Mouse (Mus musculus): ENCODE data around the gene Mrpl47. TPM values are rescaled to one million over a fixed set of nuclear protein-coding genes. Genes with fewer than 3 reads are reported as not detected.
"Not testable (repeated sequence)": the region's sequence is repeated elsewhere in the genome, so short reads cannot be mapped to it uniquely, and the experiment has no call there.

Gene Mrpl47
- polyA plus RNA-seq, 1 experiment from 2014 or later = 41.7 TPM

GRCm38 (mm10) chr3:32713711-32714110 lies 23.7 kb downstream of the Mrpl47 start:
- Histone ChIP-seq H3K4me2 (ENCODE audit: low read length) (no peak overlapping the region), H3K27me3 (ENCODE audit: insufficient read depth, low read length) (no peaks in the 10 kb centered on the region), H3K27ac (no peak overlapping the region), H3K4me3 (replicated peaks; ENCODE audit: low read depth, low read length) (no peak overlapping the region), H3K9ac (ENCODE audit: low read depth, low read length) (no peak overlapping the region), H3K36me3 (ENCODE audit: insufficient read depth, low read length) (peaks cover 41% of the 10 kb centered on the region), H3K9me3 (replicated peaks; ENCODE audit: low read length) (no peaks in the 10 kb centered on the region), H3K4me1 (replicated peaks; ENCODE audit: insufficient read depth, low read length) (0 out of 2 replicates have a peak, but pooled peaks cover 6% of the 10 kb centered on the region)
- DNase-seq (ENCODE audit: low spot score) (no peak), ATAC-seq (replicated peaks; ENCODE audit: low FRiP score, low read depth) (no peak)
- TF ChIP-seq CTCF (IDR thresholded peaks at IDR 0.05; ENCODE audit: low read depth) = no peak
- WGBS = 90% methylated on average over 3 of the region's 3 CpGs

- 7% methylated on average over 9 of the region's 9 CpGs for WGBS
- no peak for DNase-seq (ENCODE audit: low spot score)
- no peak for ATAC-seq (replicated peaks; ENCODE audit: low FRiP score, low read depth)
Observed at GRCm38 (mm10) chr3:32709388-32709787, 28.0 kb downstream of the Mrpl47 start.

GRCm38 (mm10) chr3:32708368-32709231 lies 28.8 kb downstream of the Mrpl47 start:
- ATAC-seq (replicated peaks; ENCODE audit: low FRiP score, low read depth) = peak; percentile 100

More at GRCm38 (mm10) chr3:32709388-32709787, 28.0 kb downstream of the Mrpl47 start:
- H3K4me1 ChIP-seq (replicated peaks; ENCODE audit: insufficient read depth, low read length) = 0 out of 2 replicates have a peak, but pooled peaks cover 6% of the 10 kb centered on the region
- peak overlapping the region; percentile 82 for H3K9ac ChIP-seq (ENCODE audit: low read depth, low read length)
- H3K4me2 ChIP-seq (ENCODE audit: low read length) = peak overlapping the region; percentile 73
- H3K27me3 ChIP-seq (ENCODE audit: insufficient read depth, low read length) = no peaks in the 10 kb centered on the region
- peak overlapping the region; percentile 76 for H3K4me3 ChIP-seq (replicated peaks; ENCODE audit: low read depth, low read length)
- TF ChIP-seq CTCF (IDR thresholded peaks at IDR 0.05; ENCODE audit: low read depth) = no peak
- peak overlapping the region; percentile 91 for H3K27ac ChIP-seq
- H3K36me3 ChIP-seq (ENCODE audit: insufficient read depth, low read length) = peaks cover 22% of the 10 kb centered on the region
- no peaks in the 10 kb centered on the region for H3K9me3 ChIP-seq (replicated peaks; ENCODE audit: low read length)

GRCm38 (mm10) chr3:32708052-32708367 lies 29.4 kb downstream of the Mrpl47 start:
- peak overlapping the region; percentile 76 for H3K4me3 ChIP-seq (replicated peaks; ENCODE audit: low read depth, low read length)
- no peaks in the 10 kb centered on the region for H3K9me3 ChIP-seq (replicated peaks; ENCODE audit: low read length)
- H3K27me3 ChIP-seq (ENCODE audit: insufficient read depth, low read length) = no peaks in the 10 kb centered on the region
- no peak for TF ChIP-seq CTCF (IDR thresholded peaks at IDR 0.05; ENCODE audit: low read depth)
- peaks cover 12% of the 10 kb centered on the region; the same call in 1 of the 2 replicates for H3K36me3 ChIP-seq (ENCODE audit: insufficient read depth, low read length)
- WGBS = 0% methylated on average over 4 of the region's 4 CpGs
- 0 out of 2 replicates have a peak, but pooled peaks cover 6% of the 10 kb centered on the region for H3K4me1 ChIP-seq (replicated peaks; ENCODE audit: insufficient read depth, low read length)
- ATAC-seq (replicated peaks; ENCODE audit: low FRiP score, low read depth) (no peak), DNase-seq (ENCODE audit: low spot score) (no peak)
- H3K9ac ChIP-seq (ENCODE audit: low read depth, low read length) = no peak overlapping the region
- H3K4me2 ChIP-seq (ENCODE audit: low read length) = peak overlapping the region; percentile 54
- H3K27ac ChIP-seq = no peak overlapping the region

More at GRCm38 (mm10) chr3:32708368-32709231, 28.8 kb downstream of the Mrpl47 start:
- peak overlapping the region; percentile 91 for H3K27ac ChIP-seq
- H3K9me3 ChIP-seq (replicated peaks; ENCODE audit: low read length) = no peaks in the 10 kb centered on the region
- H3K36me3 ChIP-seq (ENCODE audit: insufficient read depth, low read length) = peaks cover 17% of the 10 kb centered on the region; the same call in 1 of the 2 replicates
- peak; percentile 46 for TF ChIP-seq CTCF (IDR thresholded peaks at IDR 0.05; ENCODE audit: low read depth)
- peak; percentile 100 for DNase-seq (ENCODE audit: low spot score)
- H3K27me3 ChIP-seq (ENCODE audit: insufficient read depth, low read length) = no peaks in the 10 kb centered on the region
- peak overlapping the region; percentile 73 for H3K4me2 ChIP-seq (ENCODE audit: low read length)
- peak overlapping the region; percentile 76 for H3K4me3 ChIP-seq (replicated peaks; ENCODE audit: low read depth, low read length)
- under 1% methylated on average over 90 of the region's 90 CpGs for WGBS
- 0 out of 2 replicates have a peak, but pooled peaks cover 6% of the 10 kb centered on the region for H3K4me1 ChIP-seq (replicated peaks; ENCODE audit: insufficient read depth, low read length)
- H3K9ac ChIP-seq (ENCODE audit: low read depth, low read length) = peak overlapping the region; percentile 82

GRCm38 (mm10) chr3:32705647-32706348 lies 31.6 kb downstream of the Mrpl47 start, which contains the start of gene Actl6a:
Gene Actl6a, plus strand, starts transcription at chr3:32706298.
- H3K9me3 ChIP-seq (replicated peaks; ENCODE audit: low read length); H3K4me3 ChIP-seq (replicated peaks; ENCODE audit: low read depth, low read length); H3K9ac ChIP-seq (ENCODE audit: low read depth, low read length); H3K4me2 ChIP-seq (ENCODE audit: low read length); DNase-seq (ENCODE audit: low spot score); H3K27ac ChIP-seq; H3K27me3 ChIP-seq (ENCODE audit: insufficient read depth, low read length); H3K36me3 ChIP-seq (ENCODE audit: insufficient read depth, low read length); ATAC-seq (replicated peaks; ENCODE audit: low FRiP score, low read depth); H3K4me1 ChIP-seq (replicated peaks; ENCODE audit: insufficient read depth, low read length): not testable (repeated sequence)
- 86% methylated on average over 9 of the region's 9 CpGs for WGBS

DNA sequence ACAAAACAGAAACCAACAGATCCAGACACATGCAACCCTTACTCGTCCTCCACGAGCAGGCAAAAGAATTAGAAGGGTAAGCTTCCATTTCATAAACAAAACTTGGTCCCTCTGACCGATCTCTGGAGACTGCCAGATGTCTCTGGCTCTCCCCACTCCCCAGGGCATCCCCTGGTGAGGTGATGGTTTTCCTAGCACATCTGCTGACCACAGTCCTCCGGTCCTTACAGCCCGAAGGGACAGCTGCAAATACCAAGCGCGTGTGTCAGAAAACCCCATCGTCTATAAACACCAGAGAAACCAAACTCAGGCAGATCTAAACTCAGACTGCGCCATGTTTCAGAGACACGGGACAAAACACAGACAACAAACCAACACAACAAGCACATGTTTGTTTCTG lies 32.8 kb downstream of the Mrpl47 start:
- not testable (repeated sequence) for H3K4me2 ChIP-seq (ENCODE audit: low read length); H3K9me3 ChIP-seq (replicated peaks; ENCODE audit: low read length); H3K27me3 ChIP-seq (ENCODE audit: insufficient read depth, low read length); H3K27ac ChIP-seq; ATAC-seq (replicated peaks; ENCODE audit: low FRiP score, low read depth); H3K4me3 ChIP-seq (replicated peaks; ENCODE audit: low read depth, low read length); H3K4me1 ChIP-seq (replicated peaks; ENCODE audit: insufficient read depth, low read length); DNase-seq (ENCODE audit: low spot score); H3K36me3 ChIP-seq (ENCODE audit: insufficient read depth, low read length); H3K9ac ChIP-seq (ENCODE audit: low read depth, low read length)
- WGBS = 96% methylated on average over 10 of the region's 10 CpGs

- not testable (repeated sequence) for H3K36me3 ChIP-seq (ENCODE audit: insufficient read depth, low read length); DNase-seq (ENCODE audit: low spot score); H3K4me2 ChIP-seq (ENCODE audit: low read length); H3K4me3 ChIP-seq (replicated peaks; ENCODE audit: low read depth, low read length); H3K9me3 ChIP-seq (replicated peaks; ENCODE audit: low read length); H3K9ac ChIP-seq (ENCODE audit: low read depth, low read length); H3K27ac ChIP-seq; H3K4me1 ChIP-seq (replicated peaks; ENCODE audit: insufficient read depth, low read length); H3K27me3 ChIP-seq (ENCODE audit: insufficient read depth, low read length); ATAC-seq (replicated peaks; ENCODE audit: low FRiP score, low read depth)
- 93% methylated on average over 6 of the region's 6 CpGs for WGBS
Observed at GRCm38 (mm10) chr3:32704021-32704420, 33.4 kb downstream of the Mrpl47 start.
